Mouse (Mus musculus) hindbrain, embryonic 10.5 days (tissue): ENCODE results near the gene Mrpl22. TPM values are rescaled to one million over a fixed set of nuclear protein-coding genes. Genes with fewer than 3 reads are reported as not detected.
"Not testable (repeated sequence)": the region's sequence is repeated elsewhere in the genome, so short reads cannot be mapped to it uniquely, and the experiment has no call there.

ENCODE experiments used
- DNase-seq: peaks from one replicate; pipeline ENCODE4 v3.0.0-alpha.2; 2017; ENCODE audit warnings: low spot score
- H3K27ac ChIP-seq: fragments of 300-500 bp; sonication (generic); 2 replicates; pipeline ENCODE4 v1.5.1; 2016; ENCODE audit warnings: mild to moderate bottlenecking, moderate library complexity
- H3K27me3 ChIP-seq: fragments of 300-500 bp; sonication (generic); 2 replicates; pipeline ENCODE4 v1.6.1; 2016; ENCODE audit warnings: mild to moderate bottlenecking; ENCODE audit not compliant: poor library complexity, insufficient read depth, severe bottlenecking
- H3K36me3 ChIP-seq: fragments of 300-500 bp; sonication (generic); 2 replicates; pipeline ENCODE4 v1.6.1; 2016; ENCODE audit warnings: mild to moderate bottlenecking, moderate library complexity
- H3K4me1 ChIP-seq: fragments of 300-500 bp; sonication (generic); replicated peaks from 2 replicates; pipeline ENCODE4 v1.6.1; 2016; ENCODE audit warnings: mild to moderate bottlenecking
- H3K4me3 ChIP-seq: fragments of 300-500 bp; sonication (generic); 2 replicates; pipeline ENCODE4 v1.5.1; 2016; ENCODE audit warnings: mild to moderate bottlenecking, moderate library complexity
- H3K9me3 ChIP-seq: fragments of 300-500 bp; sonication (generic); 2 replicates; pipeline ENCODE4 v1.6.1; 2016; ENCODE audit warnings: mild to moderate bottlenecking, moderate library complexity
- WGBS: fragments of 180-500 bp; shearing (Covaris S2); methylation state at CpG from one replicate; pipeline ENCODE4 v1.1.7; 2016; 5-methylcytosine and 5-hydroxymethylcytosine counted together
- polyA plus RNA-seq: library from polyadenylated mRNA; unstranded; fragments of >200 nt; fragmentation: Nextera tagmentation; extraction: Ambion mirVana; gene quantifications from 2 replicates; pipeline ENCODE4 v1.2.1, GENCODE M21; 2016

Mrpl22 gene
- polyA plus RNA-seq, 1 experiment from 2014 or later, result 140 TPM

DNA sequence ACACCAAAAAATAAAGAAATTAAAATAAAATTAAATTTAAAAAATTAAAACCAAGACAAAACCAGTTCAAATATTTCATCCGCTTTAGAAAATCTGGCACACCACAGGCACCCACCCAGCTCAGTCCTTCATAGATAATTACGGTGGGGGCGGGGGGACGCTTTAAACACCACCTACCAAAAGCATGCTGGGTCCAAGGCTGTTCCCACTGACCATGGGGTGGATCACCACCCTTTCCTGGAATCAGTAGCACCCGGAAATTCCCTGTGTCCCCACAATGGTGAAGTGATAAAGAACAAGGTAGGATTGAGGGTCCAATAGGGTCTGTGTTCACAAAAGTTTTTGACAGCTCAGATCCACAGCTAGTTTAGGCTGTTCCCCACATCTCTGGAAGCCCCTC, 44.4 kb downstream of the Mrpl22 start:
- 86% methylated on average over 5 of the region's 5 CpGs for WGBS

GRCm38 (mm10) chr11:58216823-58217222, 45.4 kb downstream of the Mrpl22 start:
- no peaks in the 10 kb centered on the region for H3K9me3 ChIP-seq

More for the DNA sequence above, 44.4 kb downstream of the Mrpl22 start:
- H3K27ac ChIP-seq, result no peak overlapping the region
- no peaks in the 10 kb centered on the region for H3K27me3 ChIP-seq
- peaks cover 11% of the 10 kb centered on the region for H3K4me1 ChIP-seq
- DNase-seq, result no peak
- H3K4me3 ChIP-seq, result no peak overlapping the region
- no peaks in the 10 kb centered on the region for H3K36me3 ChIP-seq
- H3K9me3 ChIP-seq, result no peaks in the 10 kb centered on the region

GRCm38 (mm10) chr11:58223751-58224150, 52.3 kb downstream of the Mrpl22 start:
- Histone ChIP-seq H3K9me3 (no peaks in the 10 kb centered on the region), H3K36me3 (no peaks in the 10 kb centered on the region), H3K4me3 (no peak overlapping the region), H3K27ac (no peak overlapping the region), H3K4me1 (0 out of 2 replicates have a peak, but pooled peaks cover 12% of the 10 kb centered on the region), H3K27me3 (no peaks in the 10 kb centered on the region)
- no peak for DNase-seq
- 45% methylated on average over 4 of the region's 4 CpGs for WGBS

More at GRCm38 (mm10) chr11:58216823-58217222, 45.4 kb downstream of the Mrpl22 start:
- no peak overlapping the region for H3K27ac ChIP-seq
- DNase-seq, result no peak
- WGBS, result 92% methylated on average over 6 of the region's 6 CpGs
- H3K27me3 ChIP-seq, result no peaks in the 10 kb centered on the region
- H3K36me3 ChIP-seq, result no peaks in the 10 kb centered on the region
- H3K4me3 ChIP-seq, result no peak overlapping the region
- peaks cover 3% of the 10 kb centered on the region; the same call in 1 of the 2 replicates for H3K4me1 ChIP-seq

- H3K4me3 ChIP-seq, result no peak overlapping the region
- 0 out of 2 replicates have a peak, but pooled peaks cover 12% of the 10 kb centered on the region for H3K4me1 ChIP-seq
- no peaks in the 10 kb centered on the region for H3K27me3 ChIP-seq
- H3K9me3 ChIP-seq, result no peaks in the 10 kb centered on the region
- WGBS, result 68% methylated on average over 7 of the region's 7 CpGs
- H3K36me3 ChIP-seq, result no peaks in the 10 kb centered on the region
- DNase-seq, result no peak
- H3K27ac ChIP-seq, result no peak overlapping the region
Measured at GRCm38 (mm10) chr11:58224313-58224712, 52.9 kb downstream of the Mrpl22 start.

- H3K4me3 ChIP-seq, DNase-seq, H3K27ac ChIP-seq, H3K9me3 ChIP-seq, H3K36me3 ChIP-seq, H3K27me3 ChIP-seq: not testable (repeated sequence)
- 0 out of 2 replicates have a peak, but pooled peaks cover 12% of the 10 kb centered on the region for H3K4me1 ChIP-seq
- 76% methylated on average over 2 of the region's 2 CpGs for WGBS
Measured at GRCm38 (mm10) chr11:58224872-58225271, 53.4 kb downstream of the Mrpl22 start.

DNA sequence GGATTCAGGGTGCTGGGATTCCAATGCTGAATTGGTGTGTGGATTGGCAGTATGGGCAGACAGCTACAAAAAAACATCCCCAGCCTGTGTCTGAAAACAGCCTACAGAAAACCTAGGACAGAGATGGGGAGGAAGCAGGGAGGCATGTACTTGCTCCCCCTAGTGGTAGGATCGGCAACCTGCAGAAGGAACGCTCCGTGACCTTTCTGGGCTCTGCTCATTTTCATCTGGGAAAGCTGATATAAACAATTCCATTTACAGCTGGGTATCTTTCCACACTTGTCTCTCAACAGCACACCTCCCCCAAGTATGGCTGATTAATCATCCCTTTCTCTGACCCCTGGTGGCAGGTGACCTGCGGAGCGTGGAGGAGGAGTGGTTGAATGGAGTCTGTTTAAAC, 54.2 kb downstream of the Mrpl22 start:
- H3K4me1 ChIP-seq, result 0 out of 2 replicates have a peak, but pooled peaks cover 15% of the 10 kb centered on the region
- DNase-seq, result peak; percentile 75
- H3K9me3 ChIP-seq, result no peaks in the 10 kb centered on the region
- no peak overlapping the region for H3K27ac ChIP-seq
- no peaks in the 10 kb centered on the region for H3K36me3 ChIP-seq
- H3K27me3 ChIP-seq, result no peaks in the 10 kb centered on the region
- H3K4me3 ChIP-seq, result no peak overlapping the region
- 10% methylated on average over 5 of the region's 5 CpGs for WGBS

- H3K4me3 ChIP-seq, result no peak overlapping the region
- DNase-seq, result no peak
- 0 out of 2 replicates have a peak, but pooled peaks cover 15% of the 10 kb centered on the region for H3K4me1 ChIP-seq
- no peaks in the 10 kb centered on the region for H3K9me3 ChIP-seq
- no peaks in the 10 kb centered on the region for H3K36me3 ChIP-seq
- no peak overlapping the region for H3K27ac ChIP-seq
- H3K27me3 ChIP-seq, result no peaks in the 10 kb centered on the region
Measured at GRCm38 (mm10) chr11:58226425-58226824, 55.0 kb downstream of the Mrpl22 start.

DNA sequence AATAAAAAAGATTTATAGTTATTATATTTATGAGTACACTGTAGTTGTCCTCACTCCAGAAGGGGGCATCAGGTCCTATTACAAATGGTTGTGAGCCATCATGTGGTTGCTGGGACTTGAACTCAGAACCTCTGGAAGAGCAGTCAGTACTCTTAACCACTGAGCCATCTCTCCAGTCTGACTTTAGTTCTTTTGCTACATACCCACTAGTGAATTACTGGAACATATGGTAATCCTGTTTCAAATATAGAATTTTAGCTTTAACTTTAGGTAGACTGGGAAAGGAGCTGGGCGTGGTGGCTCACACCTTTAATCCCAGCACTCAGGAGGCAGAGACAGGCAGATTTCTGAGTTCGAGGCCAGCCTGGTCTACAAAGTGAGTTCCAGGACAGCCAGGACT, 56.6 kb downstream of the Mrpl22 start:
- not testable (repeated sequence) for H3K9me3 ChIP-seq, H3K4me3 ChIP-seq, H3K27ac ChIP-seq, H3K36me3 ChIP-seq, DNase-seq, H3K27me3 ChIP-seq
- 0 out of 2 replicates have a peak, but pooled peaks cover 15% of the 10 kb centered on the region for H3K4me1 ChIP-seq
- WGBS, result 94% methylated on average over 2 of the region's 2 CpGs

Other genes starting within 250 kb of the Mrpl22 start
- gene Larp1, start 162.6 kb upstream of the Mrpl22 start, polyA plus RNA-seq, result 14.0 and 15.6 TPM in 2 replicates
- 0.17 TPM in 1 of 2 replicates, not detected in the other for gene Gm12248, start 78.5 kb upstream of the Mrpl22 start, polyA plus RNA-seq
- 103 and 106 TPM in 2 replicates for gene Cnot8, start 67.5 kb upstream of the Mrpl22 start, polyA plus RNA-seq
- 27.0 and 31.8 TPM in 2 replicates for gene Gemin5, start 3.1 kb upstream of the Mrpl22 start, polyA plus RNA-seq
- 1.6 and 2.5 TPM in 2 replicates for gene Igtp, start 27.9 kb downstream of the Mrpl22 start, polyA plus RNA-seq
- 0.44 and 0.55 TPM in 2 replicates for gene Irgm2, start 28.0 kb downstream of the Mrpl22 start, polyA plus RNA-seq
- 0.12 and 0.14 TPM in 2 replicates for gene 4930438A08Rik, start 103.1 kb downstream of the Mrpl22 start, polyA plus RNA-seq
- gene Zfp692, start 135.4 kb downstream of the Mrpl22 start, polyA plus RNA-seq, result 24.2 and 28.2 TPM in 2 replicates
- gene Zfp672, start 158.7 kb downstream of the Mrpl22 start, polyA plus RNA-seq, result 28.4 and 30.4 TPM in 2 replicates
- 50.7 and 52.0 TPM in 2 replicates for gene Sh3bp5l, start 159.1 kb downstream of the Mrpl22 start, polyA plus RNA-seq
- gene Lypd8, start 207.4 kb downstream of the Mrpl22 start, polyA plus RNA-seq, result not detected in 2 replicates
- not detected in 2 replicates for gene 1810065E05Rik, start 249.4 kb downstream of the Mrpl22 start, polyA plus RNA-seq